Mouse (Mus musculus): ENCODE results near the gene Casr.

Gene Casr

DNA sequence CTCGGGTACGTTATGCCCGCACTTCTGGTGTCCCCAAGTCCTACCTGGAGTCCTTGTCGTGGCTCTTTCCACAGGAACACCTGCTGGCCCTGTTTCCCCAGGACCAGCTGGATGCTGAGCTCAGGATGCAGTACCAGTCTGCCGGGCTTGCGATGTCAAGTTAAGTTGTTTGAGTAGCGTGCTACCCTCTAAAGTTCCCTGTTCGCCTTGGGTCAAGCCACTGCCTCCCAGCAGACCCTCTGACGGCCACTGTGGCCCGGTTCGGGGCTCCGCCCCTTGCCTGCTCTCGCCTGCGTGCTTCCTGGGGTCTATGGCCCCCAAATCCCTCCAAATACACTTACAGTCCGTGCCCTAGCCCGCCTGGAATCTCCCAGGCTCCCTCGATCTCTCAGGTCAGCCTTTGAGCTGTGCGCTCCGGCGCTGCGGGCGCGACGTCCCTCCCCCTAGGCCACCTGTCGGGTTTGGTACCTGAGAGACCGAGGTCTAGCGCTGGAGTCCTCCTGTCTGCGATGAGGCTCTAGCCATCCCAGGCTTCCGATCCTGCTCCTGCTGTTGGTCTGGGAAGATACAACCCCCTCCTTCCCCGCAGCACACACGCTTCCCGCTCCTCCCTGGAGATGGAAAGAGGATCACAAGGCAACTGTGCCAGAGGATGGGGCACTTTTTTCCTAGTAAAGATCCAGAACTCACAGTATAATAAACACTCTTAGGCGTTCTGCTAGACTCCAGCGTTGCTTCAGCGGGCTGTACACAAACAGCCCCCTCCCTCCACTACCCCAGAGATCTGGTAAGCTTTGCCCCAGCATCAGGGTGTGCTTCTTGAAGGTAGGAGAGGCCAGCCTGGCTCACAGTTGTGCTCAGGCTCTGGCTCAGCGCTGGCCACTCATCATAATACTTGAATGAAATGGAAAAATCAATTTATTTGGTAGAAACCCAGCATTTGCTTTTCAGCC, at the start of gene Casr:
Gene Casr (minus strand): TSS at position 756 of the 953 bp plus-strand sequence.
- no peak for DNase-seq (ENCODE audit: low read depth, low spot score)

DNA sequence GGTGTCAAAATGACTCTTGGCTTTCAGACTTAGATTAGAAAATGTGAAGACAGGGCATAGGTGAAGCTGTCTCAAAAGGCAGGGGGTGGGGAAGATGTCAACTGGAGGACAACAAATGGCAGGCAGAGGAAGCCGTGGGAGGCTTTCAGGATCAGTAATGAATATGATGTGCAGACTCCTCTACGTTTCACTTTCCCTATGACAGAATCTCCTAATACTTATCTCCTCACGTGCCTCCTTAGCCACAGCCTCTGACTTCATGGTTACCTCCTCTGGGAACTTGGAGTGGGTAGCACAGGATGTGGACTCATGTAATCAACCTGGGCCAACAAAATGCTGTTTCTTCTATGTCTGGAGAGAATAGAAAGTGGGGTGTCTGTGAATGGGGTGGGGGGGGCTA, 40.7 kb upstream of the Casr start:
- no peak for DNase-seq (ENCODE audit: low read depth, low spot score)

DNA sequence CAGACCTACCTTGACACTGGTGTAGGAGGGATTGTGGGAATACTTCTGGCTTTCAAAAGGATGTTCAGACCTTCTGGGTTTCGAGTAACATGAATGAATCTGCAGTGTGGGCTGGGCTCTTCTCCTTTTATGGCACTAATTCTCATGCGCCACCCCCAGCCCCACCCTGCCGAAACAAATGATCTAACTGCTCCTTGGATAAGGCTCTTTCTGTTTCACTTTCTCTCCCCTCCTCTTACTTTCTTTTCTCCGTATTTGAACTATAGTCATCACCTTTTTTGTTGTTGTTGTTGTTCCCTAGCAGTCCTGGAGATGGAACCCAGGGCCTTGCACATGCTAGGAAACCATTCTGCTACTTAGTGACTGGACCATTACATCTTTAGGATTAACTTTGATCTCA, 36.3 kb upstream of the Casr start:
- no peak for DNase-seq (ENCODE audit: low read depth, low spot score)

DNA sequence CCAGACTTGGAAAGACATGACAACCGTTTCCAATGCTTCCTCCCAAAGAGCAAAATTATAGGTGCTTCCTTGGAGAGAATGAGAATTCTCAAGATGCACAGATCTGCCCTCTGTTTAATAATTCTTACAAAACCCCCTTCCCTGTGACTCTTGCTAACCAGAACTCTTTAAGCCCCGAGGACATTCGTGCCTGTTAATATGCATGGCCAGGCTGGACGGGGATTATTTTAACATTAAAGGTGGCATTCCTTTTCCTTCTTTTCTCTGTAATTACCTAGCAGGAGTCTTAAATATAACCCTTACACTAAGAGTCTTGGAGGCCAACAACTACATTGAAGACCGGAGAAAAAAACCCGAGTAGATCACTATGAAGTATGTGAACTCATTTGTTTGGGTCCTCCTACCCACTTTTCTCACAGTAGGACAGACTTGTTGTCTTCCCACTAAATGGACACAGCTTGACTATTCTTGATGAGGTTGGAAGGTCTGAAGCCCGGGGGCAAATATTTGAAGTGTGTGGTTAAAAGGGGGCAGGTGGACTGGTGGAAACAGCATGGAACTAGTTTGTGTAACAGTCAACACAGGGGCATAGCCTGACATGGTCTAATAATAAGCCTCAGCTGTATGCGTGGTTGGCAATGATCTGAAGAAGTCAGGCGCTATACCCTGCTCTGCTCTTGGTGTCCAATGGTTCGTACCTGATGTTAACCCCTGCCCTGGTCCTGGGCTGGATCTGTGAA, 34.9 kb upstream of the Casr start:
- no peak for DNase-seq (ENCODE audit: low read depth, low spot score)

DNA sequence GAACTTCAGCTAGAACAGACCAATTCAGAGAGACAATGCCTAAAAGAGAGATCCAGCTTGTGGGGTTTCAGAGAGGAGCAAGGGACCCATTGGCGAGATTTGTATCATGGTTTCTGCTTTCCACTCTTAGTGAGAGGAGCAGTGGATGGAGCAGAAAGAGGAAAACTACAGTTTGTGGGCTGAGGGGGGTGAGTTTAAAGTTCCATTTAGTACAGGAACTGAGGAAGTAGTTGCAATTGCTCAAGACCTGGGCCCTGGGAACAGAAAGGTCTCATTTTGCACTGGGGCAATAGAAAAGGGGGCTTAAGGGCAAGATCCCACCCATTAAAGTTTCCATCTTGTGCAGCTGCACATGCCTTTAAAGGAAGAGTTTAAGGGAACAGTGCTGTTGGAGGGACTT, 28.0 kb upstream of the Casr start:
- no peak for DNase-seq (ENCODE audit: low read depth, low spot score)

DNA sequence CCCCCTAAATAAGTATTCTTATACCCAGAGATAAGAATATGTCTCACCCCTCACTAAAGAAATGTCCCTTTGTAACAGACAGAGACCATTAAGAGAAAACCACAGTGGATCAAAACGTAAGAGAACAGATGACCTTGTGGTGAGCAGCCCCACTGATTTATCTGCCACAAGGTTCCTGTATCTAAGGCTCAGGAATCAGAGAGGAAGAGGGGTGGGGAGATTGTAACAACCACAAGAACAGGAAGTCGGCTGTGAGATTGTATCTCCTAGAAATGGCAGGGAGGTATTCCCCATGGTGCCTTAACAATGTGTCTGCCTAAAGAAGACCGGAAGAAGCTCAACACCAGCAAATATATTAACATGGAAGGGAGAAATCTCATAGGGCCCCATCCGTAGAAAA, 26.0 kb upstream of the Casr start:
- DNase-seq (ENCODE audit: low read depth, low spot score) = no peak

DNA sequence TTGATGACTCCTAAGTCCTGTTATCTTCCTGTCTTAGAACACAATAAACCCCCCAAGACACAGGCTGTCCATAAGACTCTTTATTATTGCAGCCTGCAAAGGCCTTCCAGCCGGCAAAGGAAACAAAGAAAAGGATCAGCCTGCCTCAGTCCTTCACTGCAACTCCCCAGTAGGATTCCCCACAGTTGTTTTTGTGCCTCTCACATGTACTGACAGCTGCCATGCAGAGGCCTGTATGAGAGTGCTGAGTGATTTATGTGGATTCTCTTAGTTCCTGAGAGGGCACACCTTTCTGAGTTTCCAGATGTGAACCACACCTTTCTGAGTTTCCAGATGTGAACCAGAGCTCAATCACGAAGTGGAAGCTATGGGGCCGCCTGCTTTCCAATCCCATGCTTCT, 20.1 kb upstream of the Casr start:
- DNase-seq (ENCODE audit: low read depth, low spot score) = no peak

DNA sequence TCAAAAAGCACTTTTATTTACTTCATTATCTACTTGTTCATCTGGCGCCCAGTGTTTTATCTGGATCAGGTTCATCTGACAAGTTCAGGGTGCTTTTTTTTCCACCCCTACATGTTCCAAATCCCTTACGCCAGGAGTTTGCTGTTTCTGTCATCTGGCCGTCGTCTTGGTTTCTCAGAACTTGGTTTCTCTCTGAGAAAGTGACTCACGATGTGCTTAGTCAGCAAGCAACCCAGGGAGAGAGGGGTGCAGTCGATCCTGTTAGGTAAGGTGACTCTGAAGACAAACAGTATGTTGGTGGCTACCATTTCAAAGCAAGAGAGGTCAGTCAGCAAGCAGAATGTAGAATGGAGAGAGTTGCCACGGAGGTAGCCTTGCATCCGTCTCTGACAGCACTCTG, 10.0 kb upstream of the Casr start:
- no peak for DNase-seq (ENCODE audit: low read depth, low spot score)

DNA sequence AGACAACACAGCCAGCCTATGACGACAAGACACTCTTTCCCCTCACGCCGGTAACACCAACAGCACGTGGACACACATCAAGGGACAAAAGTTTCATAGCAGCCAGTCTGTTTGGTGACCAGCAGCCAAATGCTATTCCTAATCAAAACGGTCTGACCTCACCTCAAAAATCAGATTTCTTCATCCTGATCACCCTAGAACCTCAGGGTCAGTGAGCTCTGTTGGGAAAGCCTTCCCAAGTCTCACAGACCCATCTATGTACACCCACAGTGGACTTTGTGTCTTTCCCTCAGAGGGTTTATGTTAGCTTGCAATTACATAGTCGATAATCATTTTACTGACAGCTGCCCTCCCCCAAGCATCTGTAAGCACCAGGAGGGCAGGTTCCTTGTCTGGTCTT, 2.4 kb downstream of the Casr start:
- DNase-seq (ENCODE audit: low read depth, low spot score) = no peak

DNA sequence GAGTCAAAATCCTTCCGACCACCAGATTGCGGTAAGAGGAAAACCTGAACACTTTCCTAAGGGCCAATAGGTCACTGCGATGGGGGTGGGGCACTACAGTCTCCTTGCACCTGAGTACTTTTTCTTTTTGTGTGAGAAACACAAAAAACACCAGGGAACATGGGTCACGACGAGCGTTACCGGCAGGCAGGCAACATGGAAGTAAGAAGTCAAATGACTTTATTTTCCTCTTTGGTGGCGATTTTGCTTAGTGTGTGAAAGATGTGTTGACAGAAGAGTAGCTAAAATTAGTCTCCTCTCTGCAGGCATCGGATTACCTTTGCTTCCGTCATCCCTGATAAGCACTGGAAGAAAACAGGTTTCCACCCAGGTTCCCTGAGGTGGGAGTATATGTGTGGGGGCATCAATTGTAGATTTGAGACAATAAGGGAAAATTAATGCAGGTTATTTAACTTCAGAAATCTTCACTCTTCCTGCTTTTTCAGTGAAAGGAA, 6.2 kb downstream of the Casr start:
- no peak for DNase-seq (ENCODE audit: low read depth, low spot score)

DNA sequence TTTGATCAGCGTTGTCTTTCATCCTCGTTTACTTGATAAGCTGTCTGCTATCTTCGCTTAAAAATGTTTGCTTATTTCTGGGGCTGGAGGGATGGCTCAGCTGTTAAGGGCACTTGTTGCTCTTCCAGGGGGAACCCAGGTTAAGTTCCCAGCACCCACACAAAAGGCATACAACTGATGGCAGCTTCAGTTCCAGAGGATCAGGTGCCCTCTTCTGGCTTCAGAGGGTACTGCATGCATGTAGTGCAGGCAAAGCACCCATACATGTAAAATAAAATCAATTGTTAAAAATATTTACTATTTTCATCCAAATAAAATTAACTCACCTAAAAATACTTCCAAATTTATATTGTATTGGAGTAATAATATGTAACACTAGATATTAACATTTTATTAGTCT, 8.3 kb downstream of the Casr start:
- DNase-seq (ENCODE audit: low read depth, low spot score) = no peak

DNA sequence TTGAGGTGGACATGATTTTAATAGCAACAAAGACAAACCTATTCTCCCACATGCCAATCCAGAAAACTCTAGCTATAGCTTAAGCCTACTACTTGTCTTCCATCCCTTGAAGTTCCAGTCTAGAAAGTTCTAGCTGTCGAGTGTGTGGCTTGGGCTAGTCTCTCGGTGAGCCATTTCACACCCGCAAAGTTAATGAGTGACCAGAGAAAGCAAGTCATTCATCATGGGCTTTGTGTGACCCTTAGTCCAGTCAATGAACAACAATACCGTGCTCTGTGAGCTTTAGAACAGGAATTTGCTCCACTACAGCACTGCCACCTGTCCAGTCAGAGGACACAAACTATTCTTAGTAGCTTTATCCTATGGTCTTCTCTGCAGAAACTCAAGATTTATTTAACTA, 16.6 kb downstream of the Casr start:
- no peak for DNase-seq (ENCODE audit: low read depth, low spot score)

DNA sequence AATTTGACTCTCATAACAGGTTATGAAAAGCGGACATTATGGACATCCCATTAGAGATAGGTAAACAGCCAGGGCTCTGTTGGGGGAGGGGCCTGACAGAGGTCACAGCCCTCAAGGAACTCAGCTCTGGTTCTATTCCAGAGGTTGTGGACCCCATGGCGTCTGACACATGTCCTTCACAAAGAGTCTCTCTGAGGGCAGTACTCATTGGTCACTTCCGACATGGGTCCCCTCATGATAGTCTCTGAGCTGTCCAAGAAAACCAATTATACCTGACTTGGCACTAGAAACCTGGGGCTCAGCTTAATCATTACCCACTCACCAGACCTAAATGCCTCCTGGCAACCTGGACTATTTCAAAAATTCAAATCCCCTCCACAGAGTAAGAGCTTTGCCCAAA, 18.9 kb downstream of the Casr start:
- no peak for DNase-seq (ENCODE audit: low read depth, low spot score)

DNA sequence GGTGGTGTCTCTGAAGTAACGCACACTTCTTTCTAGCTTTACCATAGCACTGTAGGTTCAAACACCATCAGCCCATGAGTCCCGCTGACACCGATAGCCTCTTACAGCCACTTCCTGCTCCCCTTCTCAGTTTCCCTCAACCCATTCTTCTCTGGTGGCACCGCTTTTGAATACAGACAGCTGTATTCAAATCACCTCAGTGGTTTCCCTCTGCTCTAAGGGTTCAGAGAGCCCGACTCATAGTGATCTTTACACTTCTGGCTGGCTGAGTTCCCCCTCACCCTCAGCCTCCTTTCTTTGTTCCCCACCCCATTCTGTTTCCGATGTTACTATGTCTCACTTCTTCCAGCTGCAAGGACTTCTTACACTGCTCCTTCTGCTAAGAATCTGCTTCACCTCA, 21.1 kb downstream of the Casr start:
- no peak for DNase-seq (ENCODE audit: low read depth, low spot score)

DNA sequence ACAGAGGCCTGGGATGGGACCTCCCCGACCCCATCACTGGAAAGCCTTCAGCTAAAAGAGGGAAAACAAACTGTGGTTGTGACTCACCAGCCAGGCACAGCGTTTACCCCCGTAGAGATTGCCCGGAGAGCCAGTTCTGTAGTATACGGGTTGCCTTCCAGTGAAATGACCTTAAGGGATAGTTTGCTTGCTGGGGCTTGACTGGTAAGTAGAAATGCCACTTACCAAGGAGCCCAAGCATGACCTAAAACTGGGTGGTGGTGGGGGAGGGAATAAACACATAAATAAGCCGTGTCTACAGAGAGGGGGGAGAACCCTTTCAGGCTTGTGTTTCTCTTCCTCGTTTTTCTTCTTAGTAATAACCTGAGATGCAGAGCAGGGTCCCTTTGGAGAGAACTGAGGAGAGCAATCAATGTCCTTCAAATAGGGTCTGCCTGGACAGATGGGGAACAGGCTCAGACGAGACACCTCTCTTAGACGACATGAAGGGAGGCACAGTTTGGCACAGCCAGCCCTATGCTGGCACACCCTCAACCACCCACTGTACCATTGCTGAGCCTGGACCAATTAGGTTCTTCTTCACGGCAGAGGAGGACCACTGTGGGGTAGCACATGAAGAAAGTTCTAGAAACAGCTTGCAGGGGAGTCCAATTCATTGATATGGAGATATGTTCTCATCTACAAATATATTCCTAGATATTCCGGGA, 28.8 kb downstream of the Casr start:
- DNase-seq (ENCODE audit: low read depth, low spot score) = no peak

DNA sequence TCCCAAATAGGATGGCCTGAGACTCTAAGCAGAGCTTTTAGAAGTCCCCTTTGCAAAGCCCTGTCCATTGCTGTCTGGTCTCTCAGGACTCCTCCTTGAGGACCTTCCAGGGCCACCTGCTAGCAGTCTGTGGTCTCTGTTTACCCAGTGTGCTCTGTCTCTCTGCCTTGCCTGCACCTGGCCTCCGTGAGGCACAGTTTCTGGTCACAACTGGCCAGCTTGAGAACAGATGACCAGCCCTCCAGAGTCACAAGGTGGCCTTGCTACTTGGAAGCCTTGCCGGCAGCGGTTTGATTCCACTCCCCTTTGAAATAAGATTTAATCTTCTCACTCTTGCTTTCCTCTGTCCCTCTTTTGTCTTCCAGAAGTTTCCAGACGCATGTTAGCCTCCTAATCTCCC, 29.9 kb downstream of the Casr start:
- DNase-seq (ENCODE audit: low read depth, low spot score) = no peak

DNA sequence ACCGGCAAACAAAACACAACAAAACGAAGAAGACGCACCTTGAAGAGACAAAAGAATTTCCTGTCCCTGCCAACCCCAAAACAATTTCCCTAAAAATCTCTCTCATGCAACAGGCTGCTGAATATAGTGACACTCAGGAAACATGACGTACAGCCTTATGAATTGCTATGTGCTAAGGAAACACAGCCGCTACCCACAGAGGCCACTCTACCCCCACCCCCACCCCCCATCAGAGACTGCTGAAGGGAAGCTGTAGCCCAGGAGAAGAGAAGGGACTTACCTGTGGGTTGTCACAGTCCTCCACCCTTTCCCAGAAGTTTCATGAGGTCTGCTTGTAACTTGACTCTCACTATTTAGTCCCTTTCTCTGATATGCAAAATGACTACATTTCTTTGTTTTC, 30.3 kb downstream of the Casr start:
- no peak for DNase-seq (ENCODE audit: low read depth, low spot score)

DNA sequence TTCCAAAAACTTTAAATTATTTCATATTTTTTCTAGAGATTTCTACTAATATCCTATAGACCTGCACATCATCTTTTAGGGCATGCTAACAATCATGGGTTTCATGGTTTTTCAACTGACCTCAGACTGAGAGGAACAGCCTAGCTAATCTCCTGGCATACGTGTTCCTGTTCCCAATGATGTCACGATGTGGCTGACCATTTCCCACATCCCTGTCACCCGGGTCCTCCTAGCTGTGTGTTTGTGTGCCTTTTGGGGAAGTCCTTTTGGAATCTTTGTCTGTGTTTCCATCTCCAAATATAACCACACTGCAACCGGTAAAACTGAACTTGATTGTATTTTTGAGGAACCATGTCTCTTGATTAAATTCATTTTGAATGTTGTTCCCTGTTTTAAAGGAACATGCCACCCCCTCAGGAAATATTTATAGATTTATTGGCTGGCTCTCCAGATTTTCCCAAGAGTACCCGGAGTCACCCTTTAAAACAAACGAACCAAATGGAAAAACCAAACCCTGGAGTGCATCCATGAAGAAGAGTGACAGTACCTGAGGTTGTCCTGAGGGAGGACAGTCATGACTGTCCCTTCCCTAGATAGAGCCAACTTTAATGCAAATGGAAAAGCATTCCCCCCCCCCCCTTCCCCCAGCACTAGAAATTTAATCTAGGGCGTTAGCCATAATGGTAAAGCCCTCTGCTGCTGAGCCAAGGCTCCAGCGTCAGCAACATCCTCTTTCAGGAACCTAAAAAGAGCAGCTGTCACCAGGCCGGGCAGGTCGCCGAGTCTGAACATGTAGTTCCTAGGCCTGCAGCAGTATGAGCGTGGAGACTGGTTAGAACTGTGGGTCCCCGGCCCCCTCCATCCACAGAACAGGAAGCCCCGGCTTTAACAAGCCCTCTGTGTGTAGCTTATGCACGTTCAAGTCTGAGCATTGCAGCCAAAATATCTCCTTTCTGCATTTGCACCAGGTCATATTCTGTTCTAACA, 31.1 kb downstream of the Casr start:
- no peak for DNase-seq (ENCODE audit: low read depth, low spot score)

DNA sequence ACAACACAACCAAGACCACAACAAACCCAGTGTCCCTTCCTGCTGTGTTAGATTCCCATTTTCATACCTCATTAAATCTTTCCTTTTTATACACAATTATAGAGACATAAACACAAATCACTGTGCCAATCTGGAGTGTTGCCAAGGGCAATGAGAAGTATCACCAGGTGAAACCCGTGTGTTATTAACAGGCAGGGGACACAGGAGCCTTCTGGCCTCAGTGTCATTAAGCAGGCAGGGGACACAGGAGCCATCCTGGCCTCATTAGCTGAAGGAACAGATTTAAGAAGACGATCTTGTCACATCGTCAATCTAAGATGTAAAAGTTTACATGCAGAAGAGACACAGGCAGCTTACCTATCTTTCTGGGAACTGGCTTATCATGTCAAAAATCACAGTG, 33.1 kb downstream of the Casr start:
- no peak for DNase-seq (ENCODE audit: low read depth, low spot score)

DNA sequence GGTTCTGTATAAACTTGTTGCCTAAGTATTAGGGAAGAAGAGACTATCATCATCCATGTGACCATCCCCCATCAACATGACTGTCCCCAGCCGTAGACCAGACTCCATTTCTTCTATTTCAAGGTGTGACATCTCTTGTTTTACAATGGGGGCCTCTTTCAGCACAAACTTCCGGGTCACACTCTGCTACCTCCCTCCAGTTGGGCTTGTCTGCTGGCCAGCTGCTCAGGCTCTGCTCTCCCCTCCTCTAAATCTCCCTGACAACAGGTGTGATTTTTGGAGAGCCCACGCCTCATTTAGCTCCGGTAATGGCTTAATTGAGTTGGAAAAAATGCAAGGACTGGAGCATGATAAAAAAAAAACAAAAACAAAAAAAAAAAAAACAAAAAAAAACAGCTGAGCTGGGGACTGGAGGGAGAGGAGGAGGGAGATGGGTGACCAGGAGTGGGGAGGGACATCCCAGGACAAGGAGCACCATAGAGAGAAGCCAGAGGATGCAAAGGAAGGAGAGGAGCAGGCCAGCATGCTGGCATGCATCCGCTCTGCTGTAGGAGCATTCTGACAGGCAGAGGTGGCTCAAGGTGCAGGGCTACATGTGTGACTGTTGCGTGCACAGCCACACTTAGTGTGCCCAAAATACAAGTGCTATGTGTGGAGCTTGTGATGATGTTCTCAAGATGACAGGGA, 35.2 kb downstream of the Casr start:
- DNase-seq (ENCODE audit: low read depth, low spot score) = no peak

All from embryo, embryonic 11.5 days (tissue).